Mouse (Mus musculus) adrenal gland, postnatal 4 days (tissue): Measurements from ENCODE around the gene Crip1. TPM values are rescaled to one million over a fixed set of nuclear protein-coding genes. Genes with fewer than 3 reads are reported as not detected.
A peak's percentile ranks its signal among the peaks of the same experiment; 100 is the strongest.

Experiments
- DNase-seq, 2 experiments: peaks; one replicate each; pipeline ENCODE4 v3.0.0; 2021 to 2022; ENCODE audit warnings: low spot score in 2 of 2, mixed read lengths in 2 of 2
- total RNA-seq, 2 experiments: library from RNA; stranded (reverse); gene quantifications; 2 replicates each; pipeline ENCODE4 v1.2.3; 2021

The Crip1 gene
- total RNA-seq, 2 experiments from 2014 or later, result 129 to 134 TPM

DNA sequence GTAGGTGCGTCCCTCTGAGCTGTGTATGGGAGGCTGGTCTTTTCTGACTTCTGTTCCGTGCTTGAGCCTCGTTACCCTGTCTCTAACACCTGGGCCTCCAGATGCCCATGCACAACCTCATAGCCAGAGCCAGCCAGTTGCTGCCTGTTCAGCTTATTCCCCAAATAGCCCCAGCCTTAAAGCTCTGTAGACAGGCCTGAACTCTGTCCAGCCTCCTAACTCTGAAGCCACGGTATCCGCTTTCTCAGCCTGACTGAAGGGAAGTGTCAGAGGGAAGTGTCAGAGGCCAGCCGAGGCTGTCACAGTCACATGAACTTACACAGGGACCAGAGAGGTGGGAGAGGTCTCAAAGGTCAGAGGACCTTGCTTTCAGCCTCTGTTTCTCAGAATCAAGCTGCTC is 21.4 kb upstream of the Crip1 start:
- DNase-seq, result no peak

GRCm38 (mm10) chr12:113130732-113131131 is 15.4 kb upstream of the Crip1 start:
- DNase-seq, result no peak

GRCm38 (mm10) chr12:113131601-113132000 is 14.5 kb upstream of the Crip1 start:
- DNase-seq, result no peak

GRCm38 (mm10) chr12:113132567-113132966 is 13.5 kb upstream of the Crip1 start:
- DNase-seq, result no peak

GRCm38 (mm10) chr12:113133260-113133659 is 12.9 kb upstream of the Crip1 start:
- DNase-seq, result no peak

- DNase-seq, result no peak
Observed at GRCm38 (mm10) chr12:113133861-113134403, 12.2 kb upstream of the Crip1 start.

GRCm38 (mm10) chr12:113134502-113134901 is 11.6 kb upstream of the Crip1 start:
- DNase-seq, result no peak

DNA sequence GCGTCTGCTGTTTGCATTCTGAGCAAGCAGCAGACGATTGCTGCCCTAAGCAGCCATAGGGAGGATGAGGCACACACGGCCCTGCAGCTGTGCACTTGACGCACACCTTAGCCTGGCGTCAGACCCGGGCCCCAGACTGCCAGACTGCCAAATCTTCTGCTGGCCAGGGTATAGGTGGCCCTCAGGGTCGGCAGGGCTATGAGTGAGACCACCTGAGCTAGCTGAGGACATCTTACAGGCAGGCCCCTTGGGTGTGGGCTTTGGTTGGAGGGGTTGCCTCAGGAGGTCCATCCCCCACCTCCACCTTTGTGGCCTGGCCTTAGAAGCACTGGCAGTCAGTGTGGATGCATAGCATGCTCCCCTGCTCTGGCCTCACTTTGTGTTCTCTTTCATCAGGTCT is 10.7 kb upstream of the Crip1 start:
- no peak for DNase-seq

DNA sequence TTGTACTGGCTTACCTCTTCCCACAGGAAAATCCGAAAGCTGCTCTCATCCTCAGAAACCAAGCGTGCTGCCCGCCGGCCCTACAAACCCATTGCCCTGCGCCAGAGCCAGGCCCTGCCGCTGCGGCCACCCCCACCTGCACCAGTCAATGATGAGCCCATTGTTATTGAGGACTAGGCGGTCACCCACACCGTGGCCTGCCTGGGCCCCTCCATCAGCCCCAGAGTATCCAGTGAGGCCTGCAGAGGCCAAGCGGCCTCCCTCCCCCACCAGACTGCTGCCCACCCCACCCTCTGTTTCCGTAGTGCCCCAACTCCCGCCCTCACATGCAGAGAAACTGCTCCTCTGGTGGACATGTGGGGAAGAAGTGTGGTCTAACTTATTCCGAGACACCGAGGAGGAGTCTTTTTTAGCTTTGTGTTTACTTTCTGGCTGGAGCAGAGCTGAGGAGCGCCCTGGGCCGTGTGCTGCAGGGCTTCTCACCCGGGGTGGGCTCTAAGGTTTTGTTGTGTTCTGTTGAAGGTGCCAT is 9.6 kb upstream of the Crip1 start:
- no peak for DNase-seq

DNA sequence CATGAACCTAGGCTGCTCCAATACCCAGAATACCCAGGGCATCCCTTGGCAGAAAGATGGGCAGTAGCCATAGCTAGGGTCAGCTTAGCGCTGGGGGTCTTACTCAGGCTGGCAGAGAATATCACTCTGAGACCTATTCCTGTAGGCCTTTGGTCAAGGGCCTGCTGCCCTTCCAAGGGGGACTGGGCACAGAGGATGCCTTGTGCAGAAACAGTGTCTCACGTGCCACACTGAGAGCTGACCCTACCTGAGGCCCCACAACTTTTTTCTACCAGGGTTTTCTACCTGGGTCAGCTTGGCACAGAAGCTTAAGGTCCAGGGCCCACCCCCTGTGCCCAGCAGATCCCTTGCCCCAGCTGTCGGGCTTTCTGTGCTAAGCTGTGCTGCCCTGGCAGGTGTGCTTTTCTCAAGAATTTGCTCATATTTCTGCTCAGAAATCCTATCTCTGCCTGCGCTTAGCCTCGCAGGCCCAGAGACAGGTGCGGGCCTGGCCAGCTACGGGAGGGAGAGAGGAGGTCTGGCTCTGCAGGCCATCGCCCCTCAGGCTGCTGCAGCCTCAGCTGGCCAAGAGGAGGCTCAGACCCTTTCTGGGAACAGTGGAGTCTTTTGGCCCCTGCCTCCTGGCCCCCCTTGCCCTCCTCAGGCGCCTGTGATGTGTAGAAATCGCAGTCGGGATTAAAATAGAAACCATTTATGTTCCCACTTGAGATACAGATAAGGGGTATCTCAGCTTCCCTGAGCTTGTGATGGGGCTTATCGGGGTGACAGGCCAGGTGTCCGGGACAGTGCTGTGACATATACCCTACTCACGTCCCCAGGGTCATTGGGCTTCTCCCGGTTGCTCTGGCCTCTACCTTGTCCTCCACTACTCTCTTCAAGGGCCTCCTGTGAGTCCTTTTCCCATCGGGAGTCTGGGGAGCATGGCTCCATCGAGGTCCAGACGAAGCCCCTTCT is 8.6 kb upstream of the Crip1 start:
- no peak for DNase-seq

DNA sequence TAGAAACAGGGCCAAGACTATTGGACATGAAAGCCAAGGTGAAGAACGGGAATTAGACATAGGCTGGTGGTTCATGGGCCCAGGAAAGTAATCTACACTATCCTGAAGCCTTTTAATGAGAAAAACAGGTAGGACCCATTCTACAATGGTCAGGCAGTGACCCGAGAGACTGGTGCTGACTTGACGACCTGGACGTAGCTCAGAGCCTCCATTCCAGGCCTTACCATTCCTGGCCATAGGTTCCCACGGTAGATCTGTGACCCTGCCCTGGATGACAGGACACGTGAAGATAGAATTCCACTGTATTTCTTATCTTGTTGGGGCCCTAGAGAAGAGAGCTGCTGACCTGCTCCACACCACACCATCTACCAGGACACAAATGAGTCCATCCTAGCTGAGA is 7.8 kb upstream of the Crip1 start:
- DNase-seq, result no peak

DNA sequence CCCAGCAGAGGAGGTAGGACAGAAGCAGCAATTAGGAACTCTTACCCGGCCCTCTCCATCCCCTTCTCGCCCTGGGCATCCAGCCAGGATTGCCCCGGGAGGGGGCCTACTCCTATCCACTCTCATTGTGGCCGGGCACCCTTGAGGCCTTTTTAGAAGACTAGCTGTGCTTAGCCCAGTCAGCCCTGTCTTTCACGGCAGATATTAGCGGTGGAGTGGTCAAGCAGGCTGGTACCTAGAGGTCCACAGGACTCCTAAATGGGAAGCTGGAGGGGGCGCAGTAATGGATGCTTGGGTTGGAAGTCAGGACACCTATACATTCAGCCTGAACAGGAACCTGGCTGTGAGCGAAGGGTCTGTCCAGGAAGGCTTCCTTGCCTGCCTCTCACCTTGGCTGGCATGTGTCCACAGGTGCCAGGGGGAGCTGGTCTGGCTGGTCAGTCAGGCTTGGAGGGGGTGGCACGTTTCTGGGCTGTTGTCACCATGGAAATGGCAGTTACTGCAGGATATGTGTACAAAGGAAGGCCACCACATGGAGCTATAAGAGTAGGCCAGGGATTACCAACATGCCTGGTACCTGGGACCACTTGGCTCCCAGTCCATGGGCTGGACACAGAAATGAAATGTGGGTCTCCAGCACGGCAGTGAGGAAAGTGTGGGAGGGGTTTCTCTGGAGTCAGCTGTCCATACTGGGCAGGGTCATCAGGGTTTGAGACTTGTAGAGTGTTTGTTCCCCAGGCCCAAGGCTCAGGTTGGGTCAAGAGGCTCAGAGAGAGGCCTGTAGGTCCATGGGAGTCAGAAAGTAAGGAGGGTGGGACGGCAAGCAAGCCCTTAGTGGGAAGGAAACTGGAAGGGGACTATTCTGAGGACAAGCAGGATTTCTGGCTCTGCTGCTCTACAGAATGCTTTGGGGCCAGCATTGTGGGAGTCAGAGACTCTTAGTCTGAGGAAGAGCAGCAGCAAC is 6.9 kb upstream of the Crip1 start:
- no peak for DNase-seq

- peak; percentile 57 to 66 for DNase-seq
Observed at GRCm38 (mm10) chr12:113139908-113140615, 6.1 kb upstream of the Crip1 start, which contains the start of gene Crip2. Crip2 (plus strand) TSS chr12:113140236.

DNA sequence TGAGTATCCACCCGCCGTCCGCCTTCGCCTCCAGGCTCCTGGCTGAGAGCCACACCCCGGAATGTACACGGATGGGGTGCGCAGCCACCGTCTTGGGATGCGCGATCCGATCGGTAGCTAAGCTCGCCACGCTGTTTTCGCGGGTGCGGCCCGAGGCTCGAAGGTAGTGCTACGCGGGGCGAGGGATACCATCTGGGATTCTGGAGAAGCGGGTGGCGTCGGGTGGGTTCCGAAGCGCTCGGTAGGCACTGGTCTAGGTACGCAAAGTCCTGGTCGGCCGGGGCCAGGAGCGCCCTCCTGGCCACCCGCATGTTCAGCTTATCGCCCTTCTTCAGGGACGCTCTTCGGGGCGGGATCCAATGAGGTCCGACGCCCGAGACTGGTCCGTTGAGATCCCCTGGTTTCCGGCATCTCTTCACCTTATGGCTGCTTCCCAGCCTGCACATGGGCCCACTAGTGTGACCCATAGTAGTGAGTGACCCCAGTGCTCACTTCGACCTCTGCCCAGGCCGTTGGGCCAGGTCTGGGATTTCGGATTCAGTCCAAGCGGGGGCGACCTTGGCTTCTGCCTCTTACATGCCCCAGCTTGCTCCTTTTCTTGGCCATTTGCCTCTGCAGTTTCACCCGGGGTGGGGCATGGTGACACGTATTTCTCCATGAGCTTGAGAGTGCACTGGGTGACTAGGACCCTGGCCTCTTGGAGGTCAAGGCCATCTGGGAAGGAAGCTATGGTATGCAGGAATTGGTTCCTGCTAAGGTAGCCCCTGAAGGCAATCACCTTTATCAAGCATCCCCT is 5.3 kb upstream of the Crip1 start:
- peak in 1 of 2 experiments; percentile 34 for DNase-seq

DNA sequence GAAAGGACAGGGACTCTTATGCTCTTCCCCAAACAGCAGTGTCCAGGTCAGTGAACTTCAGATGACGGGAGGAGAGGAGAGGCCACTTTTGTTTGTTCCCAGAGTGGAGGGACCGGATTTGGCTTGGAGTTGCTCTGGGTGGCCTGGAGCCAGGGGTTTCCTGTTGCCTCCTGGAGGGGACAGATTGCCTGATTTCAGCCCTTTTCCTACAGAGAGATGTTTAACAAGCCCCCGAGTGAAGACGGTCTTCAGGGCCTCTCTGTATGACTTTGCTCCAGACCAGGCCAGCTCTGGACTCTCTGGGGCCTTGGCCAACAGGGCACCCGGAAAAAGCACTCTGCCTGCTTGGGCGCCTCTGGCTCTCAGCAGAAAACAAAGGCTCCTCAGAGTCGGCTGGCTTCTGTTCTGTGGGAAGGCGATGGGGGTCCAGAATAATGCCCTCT is 4.6 kb upstream of the Crip1 start:
- DNase-seq, result peak in 1 of 2 experiments; percentile 9

- peak in 1 of 2 experiments; percentile 30 for DNase-seq
Observed at GRCm38 (mm10) chr12:113142021-113142975, 3.8 kb upstream of the Crip1 start.

GRCm38 (mm10) chr12:113143164-113143563 is 3.0 kb upstream of the Crip1 start:
- DNase-seq, result no peak

- no peak for DNase-seq
Observed at GRCm38 (mm10) chr12:113144001-113144756, 1.9 kb upstream of the Crip1 start.
